Mouse (Mus musculus) liver, adult 2 months (tissue): Measurements from ENCODE around the gene Filip1. TPM values are rescaled to one million over a fixed set of nuclear protein-coding genes. Genes with fewer than 3 reads are reported as not detected.
"Not testable (repeated sequence)": the region's sequence is repeated elsewhere in the genome, so short reads cannot be mapped to it uniquely, and the experiment has no call there.

Source experiments
- DNase-seq: peaks from one replicate; pipeline ENCODE4 v3.0.0-alpha.2; 2011; ENCODE audit warnings: low read depth, low spot score; ENCODE audit errors: extremely low read depth
- H3K27ac ChIP-seq: fragments of 200-500 bp; replicated peaks from 2 replicates; pipeline ENCODE4 v1.5.1; 2012; ENCODE audit warnings: low read depth, mild to moderate bottlenecking, control low read depth, inconsistent platforms, low read length; ENCODE audit not compliant: insufficient read depth
- H3K27me3 ChIP-seq: fragments of 200-500 bp; 2 replicates; pipeline ENCODE4 v1.6.1; 2012; ENCODE audit warnings: mild to moderate bottlenecking, moderate library complexity, low read length, inconsistent platforms; ENCODE audit not compliant: control insufficient read depth, insufficient read depth
- H3K36me3 ChIP-seq: fragments of 200-500 bp; 2 replicates; pipeline ENCODE4 v1.6.1; 2012; ENCODE audit warnings: low read length, inconsistent platforms; ENCODE audit not compliant: control insufficient read depth, insufficient read depth
- H3K4me1 ChIP-seq: fragments of 200-500 bp; 2 replicates; pipeline ENCODE4 v1.6.1; 2011; ENCODE audit warnings: low read length; ENCODE audit not compliant: control insufficient read depth, insufficient read depth
- H3K4me3 ChIP-seq: fragments of 200-500 bp; 2 replicates; pipeline ENCODE4 v1.5.1; 2011; ENCODE audit warnings: low read depth, mild to moderate bottlenecking, control low read depth, low read length, moderate library complexity; ENCODE audit not compliant: insufficient read depth
- H3K79me2 ChIP-seq: fragments of 200-500 bp; 2 replicates; pipeline ENCODE4 v1.6.1; 2012; ENCODE audit warnings: inconsistent platforms, mild to moderate bottlenecking, low read length, moderate library complexity; ENCODE audit not compliant: control insufficient read depth, insufficient read depth
- H3K9ac ChIP-seq: fragments of 200-500 bp; 2 replicates; pipeline ENCODE4 v1.6.1; 2012; ENCODE audit warnings: low read depth, mild to moderate bottlenecking, control low read depth, inconsistent platforms, low read length
- CTCF ChIP-seq: fragments of 200-500 bp; IDR thresholded peaks from 2 replicates; pipeline ENCODE4 v1.5.1; 2011; ENCODE audit warnings: low read depth, low read length, control low read depth
- POLR2A ChIP-seq: fragments of 200-500 bp; IDR thresholded peaks from 2 replicates; pipeline ENCODE4 v1.6.1; 2011; ENCODE audit warnings: low read length, control low read depth; ENCODE audit not compliant: insufficient read depth; ENCODE audit errors: extremely low read depth
- WGBS: fragments of 180-500 bp; shearing (Covaris S2); methylation state at CpG from one replicate; pipeline ENCODE4 v1.1.7; 2018; 5-methylcytosine and 5-hydroxymethylcytosine counted together
- polyA plus RNA-seq: library from polyadenylated mRNA; depleted of rRNA; stranded (reverse); fragments of >200 nt; gene quantifications from 2 replicates; pipeline ENCODE4 v1.2.3, GENCODE M21; 2012; rRNA removed
- total RNA-seq: library from RNA; depleted of rRNA; stranded (reverse); fragments of >200 nt; gene quantifications from 2 replicates; pipeline ENCODE4 v1.2.3, GENCODE M21; 2014; rRNA removed

The Filip1 gene
- 0.47 and 1.2 TPM in 2 replicates for total RNA-seq
- 0.10 and 0.15 TPM in 2 replicates for polyA plus RNA-seq

- Histone ChIP-seq H3K4me3 (no peak within 1 kb of the TSS), H3K4me1 (no peaks in the 10 kb centered on the region), H3K27me3 (no peaks in the 10 kb centered on the region), H3K9ac (no peak within 1 kb of the TSS), H3K36me3 (no peaks in the 10 kb centered on the region), H3K79me2 (no peaks in the 10 kb centered on the region), H3K27ac (no peak within 1 kb of the TSS)
- DNase-seq = no peak
- no peak for TF ChIP-seq POLR2A
- WGBS = 62% methylated on average over 7 of the region's 7 CpGs
Measured at GRCm38 (mm10) chr9:80012751-80013150, at the start of gene Filip1. Gene Filip1, minus strand, starts transcription at chr9:80012851.

- no peak for DNase-seq
- no peaks in the 10 kb centered on the region for H3K4me1 ChIP-seq
- no peak overlapping the region for H3K27ac ChIP-seq
- no peaks in the 10 kb centered on the region for H3K27me3 ChIP-seq
- H3K36me3 ChIP-seq = no peaks in the 10 kb centered on the region
- 74% methylated on average over 2 of the region's 2 CpGs for WGBS
- no peak overlapping the region for H3K9ac ChIP-seq
- no peak overlapping the region for H3K4me3 ChIP-seq
- no peaks in the 10 kb centered on the region for H3K79me2 ChIP-seq
- no peak for TF ChIP-seq POLR2A
- no peak for TF ChIP-seq CTCF
Measured at GRCm38 (mm10) chr9:80057690-80058089, 45.0 kb upstream of the Filip1 start.

- no peaks in the 10 kb centered on the region for H3K4me1 ChIP-seq
- H3K27ac ChIP-seq = no peak overlapping the region
- TF ChIP-seq POLR2A (no peak), CTCF (no peak)
- H3K4me3 ChIP-seq = no peak overlapping the region
- H3K9ac ChIP-seq = no peak overlapping the region
- no peak for DNase-seq
- 85% methylated on average over 5 of the region's 5 CpGs for WGBS
- no peaks in the 10 kb centered on the region for H3K36me3 ChIP-seq
- no peaks in the 10 kb centered on the region for H3K79me2 ChIP-seq
- H3K27me3 ChIP-seq = no peaks in the 10 kb centered on the region
Measured at GRCm38 (mm10) chr9:80052951-80053350, 40.3 kb upstream of the Filip1 start.

- H3K27ac ChIP-seq, H3K4me1 ChIP-seq, H3K36me3 ChIP-seq, H3K4me3 ChIP-seq, DNase-seq, H3K79me2 ChIP-seq, H3K9ac ChIP-seq, H3K27me3 ChIP-seq: not testable (repeated sequence)
- 68% methylated on average over 5 of the region's 5 CpGs for WGBS
Measured at GRCm38 (mm10) chr9:80049271-80049670, 36.6 kb upstream of the Filip1 start.

GRCm38 (mm10) chr9:80044301-80044700 lies 31.6 kb upstream of the Filip1 start:
- H3K4me3 ChIP-seq, H3K4me1 ChIP-seq, H3K27ac ChIP-seq, H3K27me3 ChIP-seq, H3K36me3 ChIP-seq, H3K79me2 ChIP-seq, H3K9ac ChIP-seq, DNase-seq: not testable (repeated sequence)
- 89% methylated on average over 4 of the region's 4 CpGs for WGBS

- TF ChIP-seq CTCF (no peak), POLR2A (no peak)
- DNase-seq = no peak
- 73% methylated on average over 2 of the region's 2 CpGs for WGBS
Measured at GRCm38 (mm10) chr9:80039296-80039815, 26.7 kb upstream of the Filip1 start.

GRCm38 (mm10) chr9:80037997-80038383 lies 25.3 kb upstream of the Filip1 start:
- no peak for DNase-seq
- Histone ChIP-seq H3K27me3 (no peaks in the 10 kb centered on the region), H3K36me3 (no peaks in the 10 kb centered on the region), H3K4me1 (no peaks in the 10 kb centered on the region), H3K79me2 (no peaks in the 10 kb centered on the region), H3K27ac (no peak overlapping the region), H3K9ac (no peak overlapping the region), H3K4me3 (no peak overlapping the region)
- TF ChIP-seq CTCF = no peak
- TF ChIP-seq POLR2A = no peak

More at GRCm38 (mm10) chr9:80039296-80039815, 26.7 kb upstream of the Filip1 start:
- Histone ChIP-seq H3K4me1 (no peaks in the 10 kb centered on the region), H3K27ac (no peak overlapping the region), H3K36me3 (no peaks in the 10 kb centered on the region), H3K4me3 (no peak overlapping the region), H3K79me2 (no peaks in the 10 kb centered on the region), H3K9ac (no peak overlapping the region), H3K27me3 (no peaks in the 10 kb centered on the region)
